Mouse (Mus musculus): ENCODE measurements at regions not wholly inside any gene's neighbourhood (a gene's known extent, or its start where the extent isn't known, plus 50 kb on each side); places are given as distances from the start of the nearest gene placed in this dataset.

DNA sequence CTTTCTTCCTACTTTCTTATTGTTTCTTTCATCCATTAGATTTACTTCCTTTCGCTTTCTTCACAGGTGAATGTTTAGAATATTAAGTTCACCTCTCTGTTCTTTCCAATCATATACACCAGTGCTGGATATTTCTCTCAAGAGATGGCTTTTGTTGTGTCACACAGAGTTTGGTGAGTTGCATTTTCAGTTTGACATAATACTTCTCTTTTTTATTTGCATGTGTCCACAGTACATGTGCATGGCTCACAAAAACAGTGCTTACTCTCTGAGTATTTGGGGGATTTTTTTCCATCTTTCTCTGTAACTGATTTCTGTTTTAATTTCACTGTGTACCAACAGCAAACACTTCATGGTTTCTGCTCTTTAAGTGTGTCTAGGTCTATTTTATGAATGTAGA, 274.5 kb upstream of the Erbb4 start:
- H3K4me1 ChIP-seq (replicated peaks; ENCODE audit: control insufficient read depth, insufficient read depth, low read length): no peaks in the 10 kb centered on the region
- ATAC-seq (ENCODE audit: low FRiP score): no peak

DNA sequence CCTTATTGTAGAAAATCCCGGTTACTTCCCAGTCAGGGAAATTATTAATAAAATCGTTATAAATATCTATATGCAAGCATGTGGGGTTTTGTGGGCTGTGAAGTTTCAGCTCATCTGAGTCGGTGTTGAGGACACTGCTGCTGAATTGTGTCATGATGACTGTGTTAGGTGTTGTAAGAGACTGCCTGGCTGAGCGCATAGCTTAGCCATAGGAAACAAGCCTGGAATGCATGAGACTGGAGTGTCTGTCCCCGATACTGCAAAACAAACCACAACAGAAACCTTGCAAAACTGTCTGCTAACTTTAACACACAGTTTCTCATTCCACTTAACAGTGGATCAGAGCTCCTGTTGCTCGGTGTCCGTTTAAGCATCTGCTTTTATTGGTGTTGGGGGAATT, 271.9 kb upstream of the Erbb4 start:
- Histone ChIP-seq H3K36me3 (replicated peaks; ENCODE audit: control insufficient read depth, insufficient read depth) (no peaks in the 10 kb centered on the region), H3K9me3 (ENCODE audit: control insufficient read depth, low read length) (peaks cover 12% of the 10 kb centered on the region; the same call in 1 of the 2 replicates), H3K4me2 (replicated peaks) (no peak overlapping the region), H3K9ac (no peak overlapping the region), H3K27ac (no peak overlapping the region), H3K27me3 (ENCODE audit: control insufficient read depth, insufficient read depth, low read length) (no peaks in the 10 kb centered on the region), H3K4me3 (replicated peaks; ENCODE audit: low read length) (no peak overlapping the region), H3K4me1 (replicated peaks; ENCODE audit: control insufficient read depth, insufficient read depth, low read length) (no peaks in the 10 kb centered on the region)
- no peak for ATAC-seq (ENCODE audit: low FRiP score)
- no peak for DNase-seq (ENCODE audit: low spot score)
- 91% methylated on average over 7 of the region's 7 CpGs for WGBS

More for the DNA sequence above, 274.5 kb upstream of the Erbb4 start:
- Histone ChIP-seq H3K9ac (no peak overlapping the region), H3K4me2 (replicated peaks) (no peak overlapping the region), H3K9me3 (ENCODE audit: control insufficient read depth, low read length) (peaks cover 9% of the 10 kb centered on the region; the same call in 1 of the 2 replicates), H3K27ac (no peak overlapping the region), H3K4me3 (replicated peaks; ENCODE audit: low read length) (no peak overlapping the region), H3K36me3 (replicated peaks; ENCODE audit: control insufficient read depth, insufficient read depth) (no peaks in the 10 kb centered on the region), H3K27me3 (ENCODE audit: control insufficient read depth, insufficient read depth, low read length) (no peaks in the 10 kb centered on the region)
- DNase-seq (ENCODE audit: low spot score): no peak
- 93% methylated on average over 1 of the region's 1 CpGs for WGBS

DNA sequence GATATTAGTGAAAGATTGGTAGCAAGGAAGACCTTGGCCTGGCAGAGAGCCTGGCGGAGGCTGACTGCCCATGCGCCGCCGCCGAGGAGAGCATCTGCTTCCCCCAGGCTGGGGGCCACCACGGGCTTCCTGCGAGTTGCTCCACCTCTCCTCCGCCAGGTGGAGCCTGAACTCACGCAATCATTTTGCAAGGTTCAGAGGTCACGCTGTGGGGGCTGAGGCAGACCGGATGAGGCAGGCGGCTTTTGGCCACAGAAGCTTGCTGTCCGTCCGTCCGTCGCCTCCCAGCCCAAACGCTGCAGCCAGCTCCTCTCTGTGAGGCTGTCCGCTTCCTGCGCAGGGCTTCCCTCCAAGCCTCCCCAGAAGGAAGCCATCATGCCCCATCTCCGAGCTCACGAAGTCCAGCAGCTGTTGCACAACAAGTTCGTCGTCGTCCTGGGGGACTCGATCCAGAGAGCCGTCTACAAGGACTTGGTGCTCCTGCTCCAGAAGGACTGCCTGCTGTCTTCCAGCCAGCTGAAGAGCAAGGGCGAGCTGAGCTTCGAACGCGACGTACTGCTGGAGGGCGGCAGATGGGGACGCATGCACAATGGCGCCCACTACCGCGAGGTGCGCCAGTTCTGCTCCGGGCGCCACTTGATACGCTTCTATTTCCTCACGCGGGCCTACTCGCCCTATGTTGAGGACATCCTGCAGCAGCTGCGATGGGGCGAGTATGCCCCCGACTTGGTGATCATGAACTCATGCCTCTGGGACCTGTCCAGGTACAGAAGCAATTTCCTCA, 269.3 kb upstream of the Erbb4 start:
- no peak for ATAC-seq (ENCODE audit: low FRiP score)
- WGBS: 96% methylated on average over 46 of the region's 46 CpGs
- peaks cover 12% of the 10 kb centered on the region; the same call in 1 of the 2 replicates for H3K9me3 ChIP-seq (ENCODE audit: control insufficient read depth, low read length)

DNA sequence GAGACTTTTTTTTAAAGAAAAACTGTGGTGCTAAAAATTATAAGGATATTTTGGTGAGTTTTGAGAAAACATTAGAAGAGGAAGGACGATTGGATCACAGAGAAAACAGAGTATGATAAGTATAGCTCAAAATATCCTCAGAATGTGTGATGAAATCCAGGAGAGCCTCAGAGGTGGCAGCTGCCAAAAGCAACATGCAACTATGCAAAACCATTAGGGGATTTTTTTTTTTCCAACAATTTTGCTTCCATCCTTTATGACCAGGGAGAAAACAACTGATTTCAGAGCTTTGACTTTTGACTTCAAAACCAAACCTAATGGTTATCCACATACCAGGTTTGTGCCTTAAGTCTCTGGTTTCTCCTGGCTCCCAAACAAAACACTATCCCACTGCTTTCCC, 267.4 kb upstream of the Erbb4 start:
- no peak overlapping the region for H3K4me3 ChIP-seq (replicated peaks; ENCODE audit: low read length)
- H3K9ac ChIP-seq: no peak overlapping the region
- DNase-seq (ENCODE audit: low spot score): no peak
- H3K4me2 ChIP-seq (replicated peaks): no peak overlapping the region
- H3K4me1 ChIP-seq (replicated peaks; ENCODE audit: control insufficient read depth, insufficient read depth, low read length): no peaks in the 10 kb centered on the region
- H3K27me3 ChIP-seq (ENCODE audit: control insufficient read depth, insufficient read depth, low read length): no peaks in the 10 kb centered on the region
- no peak for ATAC-seq (ENCODE audit: low FRiP score)
- H3K27ac ChIP-seq: no peak overlapping the region
- 52% methylated on average over 1 of the region's 1 CpGs for WGBS
- H3K9me3 ChIP-seq (ENCODE audit: control insufficient read depth, low read length): peaks cover 12% of the 10 kb centered on the region; the same call in 1 of the 2 replicates
- H3K36me3 ChIP-seq (replicated peaks; ENCODE audit: control insufficient read depth, insufficient read depth): no peaks in the 10 kb centered on the region

More for the DNA sequence above, 269.3 kb upstream of the Erbb4 start:
- Histone ChIP-seq H3K27me3 (ENCODE audit: control insufficient read depth, insufficient read depth, low read length) (no peaks in the 10 kb centered on the region), H3K27ac (no peak overlapping the region), H3K36me3 (replicated peaks; ENCODE audit: control insufficient read depth, insufficient read depth) (no peaks in the 10 kb centered on the region), H3K9ac (no peak overlapping the region), H3K4me1 (replicated peaks; ENCODE audit: control insufficient read depth, insufficient read depth, low read length) (no peaks in the 10 kb centered on the region), H3K4me2 (replicated peaks) (no peak overlapping the region), H3K4me3 (replicated peaks; ENCODE audit: low read length) (no peak overlapping the region)
- DNase-seq (ENCODE audit: low spot score): no peak

DNA sequence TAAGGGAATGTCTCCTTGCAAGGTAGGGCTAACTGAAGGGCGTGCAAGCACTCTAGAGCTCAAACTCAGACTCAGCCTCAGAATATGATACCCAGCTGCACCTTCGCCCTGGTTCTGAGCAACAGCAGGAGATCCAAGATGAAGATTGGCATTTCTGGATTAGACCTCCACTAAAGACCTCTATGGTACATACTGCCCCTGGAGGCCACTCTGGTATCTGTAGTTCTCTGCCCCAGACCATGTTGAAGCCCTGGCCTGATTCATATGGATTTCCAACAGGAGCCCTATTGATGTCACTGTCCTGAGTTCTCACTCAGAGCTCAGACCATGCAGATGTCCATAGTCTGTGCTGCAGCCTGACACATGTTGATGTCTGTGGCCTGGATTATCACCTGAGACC, 262.2 kb upstream of the Erbb4 start:
- no peak overlapping the region for H3K9ac ChIP-seq
- H3K4me1 ChIP-seq (replicated peaks; ENCODE audit: control insufficient read depth, insufficient read depth, low read length): no peaks in the 10 kb centered on the region
- H3K36me3 ChIP-seq (replicated peaks; ENCODE audit: control insufficient read depth, insufficient read depth): no peaks in the 10 kb centered on the region
- H3K9me3 ChIP-seq (ENCODE audit: control insufficient read depth, low read length): no peaks in the 10 kb centered on the region
- WGBS: 92% methylated on average over 2 of the region's 2 CpGs
- no peak overlapping the region for H3K27ac ChIP-seq
- H3K4me3 ChIP-seq (replicated peaks; ENCODE audit: low read length): no peak overlapping the region
- no peak for ATAC-seq (ENCODE audit: low FRiP score)
- no peak for DNase-seq (ENCODE audit: low spot score)
- H3K4me2 ChIP-seq (replicated peaks): no peak overlapping the region
- H3K27me3 ChIP-seq (ENCODE audit: control insufficient read depth, insufficient read depth, low read length): no peaks in the 10 kb centered on the region

DNA sequence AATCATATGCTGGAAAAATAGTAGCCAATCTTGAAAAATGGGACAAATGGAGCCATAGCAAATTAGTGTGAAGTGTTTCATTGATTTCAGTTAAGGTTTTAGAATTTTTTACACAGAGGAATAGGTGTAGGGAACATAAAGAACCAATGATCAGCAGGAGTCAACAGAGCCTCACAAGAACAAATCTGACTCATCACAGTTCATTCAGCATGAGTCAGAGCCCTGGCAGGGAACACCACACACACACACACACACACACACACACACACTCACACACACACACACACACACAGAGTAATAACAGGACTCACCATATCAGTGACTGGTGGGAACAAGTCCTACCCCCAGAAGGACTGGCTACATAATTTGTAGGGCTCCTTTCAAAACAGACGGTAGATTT, 259.7 kb upstream of the Erbb4 start:
- DNase-seq (ENCODE audit: low spot score): no peak
- no peak overlapping the region for H3K4me3 ChIP-seq (replicated peaks; ENCODE audit: low read length)
- WGBS: 64% methylated on average over 1 of the region's 1 CpGs

DNA sequence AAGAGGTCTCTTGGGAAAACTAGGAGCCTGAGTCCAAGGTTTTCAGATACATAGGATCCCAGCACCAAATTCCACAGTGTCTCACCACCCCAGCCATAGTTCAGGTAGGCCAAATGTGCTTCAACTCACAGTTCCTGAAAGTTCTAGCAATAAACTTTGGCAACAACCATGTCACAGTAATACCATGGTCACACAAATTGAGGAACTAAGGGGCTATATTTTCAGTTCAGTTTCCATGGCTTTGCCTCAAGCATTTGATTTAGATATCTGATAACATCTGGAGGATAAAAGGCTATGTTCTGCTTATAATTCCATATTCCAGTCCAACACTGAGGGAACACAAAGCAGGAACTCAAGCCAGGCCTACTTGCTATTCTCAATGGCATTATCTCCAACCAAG, 256.2 kb upstream of the Erbb4 start:
- no peak for ATAC-seq (ENCODE audit: low FRiP score)

More for the DNA sequence above, 259.7 kb upstream of the Erbb4 start:
- Histone ChIP-seq H3K4me2 (replicated peaks) (no peak overlapping the region), H3K27ac (no peak overlapping the region), H3K36me3 (replicated peaks; ENCODE audit: control insufficient read depth, insufficient read depth) (no peaks in the 10 kb centered on the region), H3K27me3 (ENCODE audit: control insufficient read depth, insufficient read depth, low read length) (no peaks in the 10 kb centered on the region), H3K4me1 (replicated peaks; ENCODE audit: control insufficient read depth, insufficient read depth, low read length) (no peaks in the 10 kb centered on the region), H3K9me3 (ENCODE audit: control insufficient read depth, low read length) (no peaks in the 10 kb centered on the region), H3K9ac (no peak overlapping the region)
- no peak for ATAC-seq (ENCODE audit: low FRiP score)

DNA sequence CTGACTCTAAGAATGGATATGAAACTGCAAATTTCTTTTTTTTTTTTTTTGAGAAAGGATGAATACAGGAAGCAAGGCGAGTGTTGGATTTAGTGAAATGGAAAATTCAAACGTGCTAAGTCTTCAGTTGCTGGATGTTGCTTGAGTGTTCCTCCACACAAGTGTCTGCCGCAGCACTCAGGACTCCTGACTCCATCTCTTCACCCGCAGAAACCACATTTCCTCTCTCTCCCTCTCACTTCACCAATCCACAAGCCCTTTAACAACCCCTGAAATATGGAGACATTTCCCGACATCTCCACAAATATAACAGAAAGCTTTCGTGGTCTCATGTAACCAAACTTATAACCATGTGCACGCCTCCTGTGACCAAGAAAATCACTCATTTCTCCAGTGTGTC, 249.7 kb upstream of the Erbb4 start:
- H3K27ac ChIP-seq: no peak overlapping the region
- H3K4me3 ChIP-seq (replicated peaks; ENCODE audit: low read length): no peak overlapping the region
- H3K9me3 ChIP-seq (ENCODE audit: control insufficient read depth, low read length): no peaks in the 10 kb centered on the region
- DNase-seq (ENCODE audit: low spot score): no peak
- H3K4me1 ChIP-seq (replicated peaks; ENCODE audit: control insufficient read depth, insufficient read depth, low read length): no peaks in the 10 kb centered on the region
- H3K4me2 ChIP-seq (replicated peaks): no peak overlapping the region
- ATAC-seq (ENCODE audit: low FRiP score): no peak
- no peak overlapping the region for H3K9ac ChIP-seq
- no peaks in the 10 kb centered on the region for H3K36me3 ChIP-seq (replicated peaks; ENCODE audit: control insufficient read depth, insufficient read depth)
- H3K27me3 ChIP-seq (ENCODE audit: control insufficient read depth, insufficient read depth, low read length): no peaks in the 10 kb centered on the region
- WGBS: 91% methylated on average over 7 of the region's 7 CpGs

More for the DNA sequence above, 256.2 kb upstream of the Erbb4 start:
- no peak overlapping the region for H3K4me3 ChIP-seq (replicated peaks; ENCODE audit: low read length)
- no peaks in the 10 kb centered on the region for H3K4me1 ChIP-seq (replicated peaks; ENCODE audit: control insufficient read depth, insufficient read depth, low read length)
- H3K4me2 ChIP-seq (replicated peaks): no peak overlapping the region
- no peaks in the 10 kb centered on the region for H3K9me3 ChIP-seq (ENCODE audit: control insufficient read depth, low read length)
- no peak overlapping the region for H3K27ac ChIP-seq
- no peaks in the 10 kb centered on the region for H3K36me3 ChIP-seq (replicated peaks; ENCODE audit: control insufficient read depth, insufficient read depth)
- DNase-seq (ENCODE audit: low spot score): no peak
- no peak overlapping the region for H3K9ac ChIP-seq
- H3K27me3 ChIP-seq (ENCODE audit: control insufficient read depth, insufficient read depth, low read length): no peaks in the 10 kb centered on the region

DNA sequence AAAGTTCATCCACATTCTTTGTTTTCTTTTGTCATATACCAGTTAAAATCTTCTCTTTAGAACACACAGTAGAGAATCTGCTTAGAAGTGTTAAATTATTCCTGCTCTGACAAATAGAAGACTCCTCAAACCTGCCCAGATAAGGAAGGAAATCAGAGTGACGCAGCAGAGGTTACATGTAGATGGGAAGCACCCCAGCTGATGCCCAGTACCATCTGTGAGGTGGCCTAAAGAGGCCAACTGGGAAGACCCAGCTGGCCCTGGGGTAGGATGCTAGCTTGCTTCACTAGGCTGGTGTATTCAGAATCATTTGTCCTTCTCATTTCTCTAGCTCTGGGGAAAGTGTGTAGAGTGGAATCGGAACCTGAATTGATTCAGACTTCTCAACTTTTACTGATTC, 242.6 kb upstream of the Erbb4 start:
- Histone ChIP-seq H3K9me3 (ENCODE audit: control insufficient read depth, low read length) (no peaks in the 10 kb centered on the region), H3K4me2 (replicated peaks) (no peak overlapping the region), H3K4me1 (replicated peaks; ENCODE audit: control insufficient read depth, insufficient read depth, low read length) (no peaks in the 10 kb centered on the region), H3K27me3 (ENCODE audit: control insufficient read depth, insufficient read depth, low read length) (no peaks in the 10 kb centered on the region), H3K9ac (no peak overlapping the region), H3K27ac (no peak overlapping the region), H3K4me3 (replicated peaks; ENCODE audit: low read length) (no peak overlapping the region), H3K36me3 (replicated peaks; ENCODE audit: control insufficient read depth, insufficient read depth) (no peaks in the 10 kb centered on the region)
- 89% methylated on average over 2 of the region's 2 CpGs for WGBS
- ATAC-seq (ENCODE audit: low FRiP score) (no peak), DNase-seq (ENCODE audit: low spot score) (no peak)

DNA sequence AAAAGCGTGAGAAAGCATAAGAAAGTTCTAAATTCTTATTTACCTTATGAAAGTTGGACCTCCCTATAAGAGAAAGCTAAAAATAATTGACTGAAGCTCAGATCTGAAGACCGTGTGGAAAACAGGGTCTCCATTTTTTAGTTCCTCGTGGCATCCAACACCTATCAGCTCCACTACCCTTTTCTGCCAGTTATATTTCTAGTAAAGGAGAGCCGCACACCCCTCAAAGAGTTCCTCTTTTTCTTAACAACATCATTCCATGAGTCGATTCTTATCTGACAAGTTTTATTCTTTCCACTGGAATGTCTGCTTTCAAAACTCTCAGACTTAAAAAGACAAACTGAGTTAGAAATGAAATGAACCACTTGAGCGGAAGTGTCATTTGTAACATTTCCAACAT, 242.0 kb upstream of the Erbb4 start:
- Histone ChIP-seq H3K4me2 (replicated peaks) (no peak overlapping the region), H3K4me3 (replicated peaks; ENCODE audit: low read length) (no peak overlapping the region), H3K27ac (no peak overlapping the region), H3K9me3 (ENCODE audit: control insufficient read depth, low read length) (no peaks in the 10 kb centered on the region), H3K9ac (no peak overlapping the region), H3K4me1 (replicated peaks; ENCODE audit: control insufficient read depth, insufficient read depth, low read length) (no peaks in the 10 kb centered on the region), H3K27me3 (ENCODE audit: control insufficient read depth, insufficient read depth, low read length) (no peaks in the 10 kb centered on the region), H3K36me3 (replicated peaks; ENCODE audit: control insufficient read depth, insufficient read depth) (no peaks in the 10 kb centered on the region)
- DNase-seq (ENCODE audit: low spot score): no peak
- 92% methylated on average over 6 of the region's 6 CpGs for WGBS
- no peak for ATAC-seq (ENCODE audit: low FRiP score)

All from hindbrain, embryonic 14.5 days (tissue).